Mouse (Mus musculus) thymus, postnatal 14 days (tissue): ENCODE data around the gene Hist3h2ba.
A peak's percentile ranks its signal among the peaks of the same experiment; 100 is the strongest.

Experiments
- DNase-seq: peaks from one replicate; pipeline ENCODE4 v3.0.0; 2021

The Hist3h2ba gene

GRCm38 (mm10) chr11:58967346-58967745, 18.6 kb downstream of the Hist3h2ba start:
- DNase-seq, result peak; percentile 69

- DNase-seq, result no peak
Measured at GRCm38 (mm10) chr11:58968551-58968950, 19.8 kb downstream of the Hist3h2ba start.

GRCm38 (mm10) chr11:58969027-58969426, 20.3 kb downstream of the Hist3h2ba start:
- no peak for DNase-seq

- no peak for DNase-seq
Measured at GRCm38 (mm10) chr11:58969659-58970058, 20.9 kb downstream of the Hist3h2ba start.

- no peak for DNase-seq
Measured at GRCm38 (mm10) chr11:58970831-58971530, 22.3 kb downstream of the Hist3h2ba start.

- DNase-seq, result no peak
Measured at GRCm38 (mm10) chr11:58971796-58972195, 23.1 kb downstream of the Hist3h2ba start.

GRCm38 (mm10) chr11:58974414-58974813, 25.7 kb downstream of the Hist3h2ba start:
- no peak for DNase-seq

GRCm38 (mm10) chr11:58977150-58977549, 28.4 kb downstream of the Hist3h2ba start:
- peak; percentile 54 for DNase-seq

GRCm38 (mm10) chr11:58977607-58978026, 28.9 kb downstream of the Hist3h2ba start:
- DNase-seq, result no peak

- peak; percentile 81 for DNase-seq
Measured at GRCm38 (mm10) chr11:58978027-58978705, 29.4 kb downstream of the Hist3h2ba start, which contains the start of gene Trim11. TSS of gene Trim11 (plus strand) at chr11:58978093.

- DNase-seq, result no peak
Measured at GRCm38 (mm10) chr11:58978706-58979030, 29.9 kb downstream of the Hist3h2ba start.

GRCm38 (mm10) chr11:58979183-58979582, 30.5 kb downstream of the Hist3h2ba start:
- no peak for DNase-seq

- DNase-seq, result no peak
Measured at GRCm38 (mm10) chr11:58979661-58980060, 30.9 kb downstream of the Hist3h2ba start.

- DNase-seq, result no peak
Measured at GRCm38 (mm10) chr11:58980381-58980990, 31.8 kb downstream of the Hist3h2ba start.

GRCm38 (mm10) chr11:58981541-58982447, 33.1 kb downstream of the Hist3h2ba start:
- DNase-seq, result peak; percentile 90

GRCm38 (mm10) chr11:58982471-58983097, 33.9 kb downstream of the Hist3h2ba start:
- peak; percentile 79 for DNase-seq

GRCm38 (mm10) chr11:58983691-58984341, 35.1 kb downstream of the Hist3h2ba start:
- no peak for DNase-seq

- peak; percentile 63 for DNase-seq
Measured at GRCm38 (mm10) chr11:58984657-58985056, 35.9 kb downstream of the Hist3h2ba start.

- no peak for DNase-seq
Measured at GRCm38 (mm10) chr11:58985299-58985917, 36.7 kb downstream of the Hist3h2ba start.

GRCm38 (mm10) chr11:58989166-58989565, 40.4 kb downstream of the Hist3h2ba start:
- DNase-seq, result no peak

GRCm38 (mm10) chr11:58990141-58990540, 41.4 kb downstream of the Hist3h2ba start:
- DNase-seq, result no peak
